Comparison of ENCODE assay signal across 14 mouse cellular contexts in genomic region chr7:142725973-142726372, GRCm38 (mm10). TPM values are rescaled to one million over a fixed set of nuclear protein-coding genes. Genes with fewer than 3 reads are reported as not detected.
DNase-seq lines count a peak whose midpoint lies in the region; ATAC-seq and TF ChIP-seq lines count a peak whose summit lies in the region.
"Had no signal": no experiment of that assay in that cellular context is flagged by ENCODE, and none has a peak within 500 bp of the region (broad histone marks: within the 10 kb centered on the region; RNA-seq: fewer than 3 reads in every experiment).

No protein-coding gene starts in this region.

- WGBS in kidney, postnatal 0 days, result 54% methylated on average over 3 of the region's 3 CpGs

- peak; percentile 62 for TF ChIP-seq CTCF in kidney, postnatal 0 days (IDR thresholded peaks at IDR 0.05; ENCODE audit: low read depth)

- H3K36me3 ChIP-seq in kidney, postnatal 0 days (ENCODE audit: insufficient read depth, low read length), result no peaks in the 10 kb centered on the region
- H3K36me3 ChIP-seq: midbrain, embryonic 10.5 days had no signal

- H3K27me3 ChIP-seq in kidney, postnatal 0 days (ENCODE audit: insufficient read depth, low read length), result no peaks in the 10 kb centered on the region

- peak; percentile 12 to 28 for DNase-seq in cerebellum, postnatal 10 days
- DNase-seq in cerebellum, adult 11 months, result no peak
- DNase-seq in kidney, postnatal 0 days (ENCODE audit: low spot score), result peak; percentile 25
- DNase-seq in kidney, adult 8-10 months, result no peak
- DNase-seq in right cerebral cortex, postnatal 10 days (ENCODE audit: low spot score in 2 of 2), result peak; percentile 27 to 28
- DNase-seq in right cerebral cortex, postnatal 36 days (ENCODE audit: low spot score in 2 of 2), result no peak
- DNase-seq in telencephalon, adult 2 months (ENCODE audit: low read depth, low spot score), result peak; percentile 11
- no peak for DNase-seq in yolk sac, embryonic 10.5 days (ENCODE audit: low spot score)
- DNase-seq: B cell, adult 2 months; cerebellum, adult 11-12 months; kidney, postnatal 4 days; liver had no signal

- no peak overlapping the region for H3K4me2 ChIP-seq in kidney, postnatal 0 days (ENCODE audit: low read length)

- H3K27ac ChIP-seq in kidney, postnatal 0 days, result no peak overlapping the region
- H3K27ac ChIP-seq: midbrain, embryonic 10.5 days had no signal

- no peaks in the 10 kb centered on the region for H3K9me3 ChIP-seq in kidney, postnatal 0 days (replicated peaks; ENCODE audit: low read length)
- H3K9me3 ChIP-seq: midbrain, embryonic 10.5 days had no signal

- H3K4me3 ChIP-seq in kidney, postnatal 0 days (replicated peaks; ENCODE audit: low read depth, low read length), result no peak overlapping the region
- H3K4me3 ChIP-seq: midbrain, embryonic 10.5 days had no signal

- no peak overlapping the region for H3K9ac ChIP-seq in kidney, postnatal 0 days (ENCODE audit: low read depth, low read length)

- no peak for ATAC-seq in kidney, postnatal 0 days (replicated peaks; ENCODE audit: low FRiP score, low read depth)
- ATAC-seq: hindbrain, embryonic 16.5 days had no signal

- H3K4me1 ChIP-seq in kidney, postnatal 0 days (replicated peaks; ENCODE audit: insufficient read depth, low read length), result no peaks in the 10 kb centered on the region
- H3K4me1 ChIP-seq: midbrain, embryonic 10.5 days had no signal

RNA-seq across cellular contexts. Expression of gene Ins2, which starts 17.2 kb away (rescaled TPM):
- polyA plus RNA-seq in kidney, postnatal 0 days (2015; fragmentation: Nextera tagmentation; extraction: Ambion mirVana), result not detected in 2 replicates
- polyA plus RNA-seq: midbrain, embryonic 10.5 days had no signal

RNA-seq across cellular contexts. Expression of gene Gm49394, which starts 56.2 kb away (rescaled TPM):
- not detected in 2 replicates for polyA plus RNA-seq in kidney, postnatal 0 days (2015; fragmentation: Nextera tagmentation; extraction: Ambion mirVana)
- polyA plus RNA-seq: hindbrain, embryonic 16.5 days; midbrain, embryonic 10.5 days had no signal

RNA-seq across cellular contexts. Expression of gene Igf2, which starts 59.4 kb away (rescaled TPM):
- polyA plus RNA-seq in kidney, postnatal 0 days (2015; fragmentation: Nextera tagmentation; extraction: Ambion mirVana), result 297 and 337 TPM in 2 replicates

Comparison
In these comparisons a context has a peak if more than half of its experiments do, and no peak if none do; other contexts are left out.
1. DNase-seq: peak in cerebellum, postnatal 10 days (2 of 2), kidney, postnatal 0 days (single experiment), right cerebral cortex, postnatal 10 days (2 of 2) and telencephalon, adult 2 months (single experiment); none in cerebellum, adult 11 months (single experiment), kidney, adult 8-10 months (0 of 2), right cerebral cortex, postnatal 36 days (0 of 2) and yolk sac, embryonic 10.5 days (single experiment).